Mouse (Mus musculus): ENCODE measurements at regions not wholly inside any gene's neighbourhood (a gene's known extent, or its start where the extent isn't known, plus 50 kb on each side); places are given as distances from the start of the nearest gene placed in this dataset.

- no peak for ATAC-seq
- no peaks in the 10 kb centered on the region for H3K9me3 ChIP-seq (ENCODE audit: control insufficient read depth, low read length)
- H3K27me3 ChIP-seq (replicated peaks; ENCODE audit: control insufficient read depth, insufficient read depth, low read length) = no peaks in the 10 kb centered on the region
- H3K9ac ChIP-seq (replicated peaks; ENCODE audit: low read depth, low read length) = no peak overlapping the region
- H3K36me3 ChIP-seq (ENCODE audit: control insufficient read depth, insufficient read depth) = no peaks in the 10 kb centered on the region
- WGBS = 90% methylated on average over 8 of the region's 8 CpGs
- H3K4me2 ChIP-seq (ENCODE audit: low read length) = no peak overlapping the region
- no peak overlapping the region for H3K27ac ChIP-seq (ENCODE audit: low read length)
- no peak overlapping the region for H3K4me3 ChIP-seq (replicated peaks; ENCODE audit: low read length)
- no peaks in the 10 kb centered on the region for H3K4me1 ChIP-seq (replicated peaks; ENCODE audit: control insufficient read depth, insufficient read depth, low read length)
Measured at GRCm38 (mm10) chr15:25550269-25551054, 71.9 kb upstream of the Myo10 start.

GRCm38 (mm10) chr15:25554945-25555344 is 67.4 kb upstream of the Myo10 start:
- 89% methylated on average over 10 of the region's 10 CpGs for WGBS

GRCm38 (mm10) chr15:25555852-25556251 is 66.5 kb upstream of the Myo10 start:
- no peaks in the 10 kb centered on the region for H3K27me3 ChIP-seq (replicated peaks; ENCODE audit: control insufficient read depth, insufficient read depth, low read length)
- ATAC-seq = no peak
- H3K9me3 ChIP-seq (ENCODE audit: control insufficient read depth, low read length) = no peaks in the 10 kb centered on the region
- H3K4me3 ChIP-seq (replicated peaks; ENCODE audit: low read length) = no peak overlapping the region
- H3K27ac ChIP-seq (ENCODE audit: low read length) = no peak overlapping the region
- no peak overlapping the region for H3K9ac ChIP-seq (replicated peaks; ENCODE audit: low read depth, low read length)
- H3K36me3 ChIP-seq (ENCODE audit: control insufficient read depth, insufficient read depth) = no peaks in the 10 kb centered on the region
- 21% methylated on average over 2 of the region's 2 CpGs for WGBS
- no peak overlapping the region for H3K4me2 ChIP-seq (ENCODE audit: low read length)
- no peaks in the 10 kb centered on the region for H3K4me1 ChIP-seq (replicated peaks; ENCODE audit: control insufficient read depth, insufficient read depth, low read length)

More at GRCm38 (mm10) chr15:25554945-25555344, 67.4 kb upstream of the Myo10 start:
- H3K4me2 ChIP-seq (ENCODE audit: low read length) = no peak overlapping the region
- H3K4me3 ChIP-seq (replicated peaks; ENCODE audit: low read length) = no peak overlapping the region
- H3K9me3 ChIP-seq (ENCODE audit: control insufficient read depth, low read length) = no peaks in the 10 kb centered on the region
- no peak overlapping the region for H3K27ac ChIP-seq (ENCODE audit: low read length)
- H3K9ac ChIP-seq (replicated peaks; ENCODE audit: low read depth, low read length) = no peak overlapping the region
- ATAC-seq = no peak
- no peaks in the 10 kb centered on the region for H3K27me3 ChIP-seq (replicated peaks; ENCODE audit: control insufficient read depth, insufficient read depth, low read length)
- no peaks in the 10 kb centered on the region for H3K36me3 ChIP-seq (ENCODE audit: control insufficient read depth, insufficient read depth)
- no peaks in the 10 kb centered on the region for H3K4me1 ChIP-seq (replicated peaks; ENCODE audit: control insufficient read depth, insufficient read depth, low read length)

GRCm38 (mm10) chr15:25557566-25557965 is 64.8 kb upstream of the Myo10 start:
- WGBS = 86% methylated on average over 8 of the region's 8 CpGs
- no peaks in the 10 kb centered on the region for H3K4me1 ChIP-seq (replicated peaks; ENCODE audit: control insufficient read depth, insufficient read depth, low read length)
- no peak overlapping the region for H3K27ac ChIP-seq (ENCODE audit: low read length)
- H3K4me2 ChIP-seq (ENCODE audit: low read length) = no peak overlapping the region
- no peaks in the 10 kb centered on the region for H3K36me3 ChIP-seq (ENCODE audit: control insufficient read depth, insufficient read depth)
- no peaks in the 10 kb centered on the region for H3K27me3 ChIP-seq (replicated peaks; ENCODE audit: control insufficient read depth, insufficient read depth, low read length)
- ATAC-seq = no peak
- no peak overlapping the region for H3K4me3 ChIP-seq (replicated peaks; ENCODE audit: low read length)
- H3K9me3 ChIP-seq (ENCODE audit: control insufficient read depth, low read length) = no peaks in the 10 kb centered on the region
- H3K9ac ChIP-seq (replicated peaks; ENCODE audit: low read depth, low read length) = no peak overlapping the region

GRCm38 (mm10) chr15:25558240-25558639 is 64.1 kb upstream of the Myo10 start:
- Histone ChIP-seq H3K36me3 (ENCODE audit: control insufficient read depth, insufficient read depth) (no peaks in the 10 kb centered on the region), H3K9me3 (ENCODE audit: control insufficient read depth, low read length) (no peaks in the 10 kb centered on the region), H3K27me3 (replicated peaks; ENCODE audit: control insufficient read depth, insufficient read depth, low read length) (no peaks in the 10 kb centered on the region), H3K4me1 (replicated peaks; ENCODE audit: control insufficient read depth, insufficient read depth, low read length) (no peaks in the 10 kb centered on the region), H3K4me2 (ENCODE audit: low read length) (no peak overlapping the region), H3K9ac (replicated peaks; ENCODE audit: low read depth, low read length) (no peak overlapping the region), H3K27ac (ENCODE audit: low read length) (no peak overlapping the region), H3K4me3 (replicated peaks; ENCODE audit: low read length) (no peak overlapping the region)
- ATAC-seq = no peak
- WGBS = 75% methylated on average over 7 of the region's 7 CpGs

- Histone ChIP-seq H3K4me2 (ENCODE audit: low read length) (no peak overlapping the region), H3K4me3 (replicated peaks; ENCODE audit: low read length) (no peak overlapping the region), H3K27ac (ENCODE audit: low read length) (no peak overlapping the region), H3K36me3 (ENCODE audit: control insufficient read depth, insufficient read depth) (no peaks in the 10 kb centered on the region), H3K9me3 (ENCODE audit: control insufficient read depth, low read length) (no peaks in the 10 kb centered on the region), H3K9ac (replicated peaks; ENCODE audit: low read depth, low read length) (no peak overlapping the region), H3K27me3 (replicated peaks; ENCODE audit: control insufficient read depth, insufficient read depth, low read length) (no peaks in the 10 kb centered on the region), H3K4me1 (replicated peaks; ENCODE audit: control insufficient read depth, insufficient read depth, low read length) (no peaks in the 10 kb centered on the region)
- ATAC-seq = no peak
- 86% methylated on average over 7 of the region's 7 CpGs for WGBS
Measured at GRCm38 (mm10) chr15:25563641-25564040, 58.7 kb upstream of the Myo10 start.

GRCm38 (mm10) chr15:25572495-25572894 is 49.8 kb upstream of the Myo10 start:
- 67% methylated on average over 6 of the region's 6 CpGs for WGBS
- Histone ChIP-seq H3K4me1 (replicated peaks; ENCODE audit: control insufficient read depth, insufficient read depth, low read length) (no peaks in the 10 kb centered on the region), H3K27me3 (replicated peaks; ENCODE audit: control insufficient read depth, insufficient read depth, low read length) (no peaks in the 10 kb centered on the region), H3K4me3 (replicated peaks; ENCODE audit: low read length) (no peak overlapping the region), H3K9me3 (ENCODE audit: control insufficient read depth, low read length) (no peaks in the 10 kb centered on the region), H3K4me2 (ENCODE audit: low read length) (no peak overlapping the region), H3K9ac (replicated peaks; ENCODE audit: low read depth, low read length) (no peak overlapping the region), H3K27ac (ENCODE audit: low read length) (no peak overlapping the region), H3K36me3 (ENCODE audit: control insufficient read depth, insufficient read depth) (no peaks in the 10 kb centered on the region)
- ATAC-seq = no peak

All from forebrain, embryonic 16.5 days (tissue).